Mouse (Mus musculus) heart, embryonic 12.5 days (tissue): ENCODE measurements around the gene Cmc2. TPM values are rescaled to one million over a fixed set of nuclear protein-coding genes. Genes with fewer than 3 reads are reported as not detected.

ENCODE experiments used
- ATAC-seq: fragments of 200-750 bp; cut with Nextera tagmentation; 2 replicates; pipeline ENCODE4 v1.8.0; 2017; ENCODE audit warnings: moderate TSS enrichment, moderate library complexity; ENCODE audit not compliant: insufficient number of reproducible peaks, low FRiP score
- H3K27ac ChIP-seq: fragments of 300-500 bp; sonication (generic); 2 replicates; pipeline ENCODE4 v1.5.1; 2016; ENCODE audit warnings: mild to moderate bottlenecking, moderate library complexity; ENCODE audit not compliant: poor library complexity, severe bottlenecking
- H3K27me3 ChIP-seq: fragments of 300-500 bp; sonication (generic); replicated peaks from 2 replicates; pipeline ENCODE4 v1.6.1; 2016; ENCODE audit warnings: mild to moderate bottlenecking, moderate library complexity
- H3K36me3 ChIP-seq: fragments of 300-500 bp; sonication (generic); 2 replicates; pipeline ENCODE4 v1.6.1; 2016; ENCODE audit warnings: mild to moderate bottlenecking, moderate library complexity
- H3K4me1 ChIP-seq: fragments of 300-500 bp; sonication (generic); replicated peaks from 2 replicates; pipeline ENCODE4 v1.6.1; 2016; ENCODE audit warnings: mild to moderate bottlenecking
- H3K4me2 ChIP-seq: fragments of 300-500 bp; sonication (generic); 2 replicates; pipeline ENCODE4 v1.6.1; 2016; ENCODE audit warnings: mild to moderate bottlenecking, moderate library complexity
- H3K4me3 ChIP-seq: fragments of 300-500 bp; sonication (generic); 2 replicates; pipeline ENCODE4 v1.5.1; 2016; ENCODE audit warnings: mild to moderate bottlenecking
- H3K9ac ChIP-seq: fragments of 300-500 bp; sonication (generic); 2 replicates; pipeline ENCODE4 v1.6.1; 2016; ENCODE audit warnings: mild to moderate bottlenecking, moderate library complexity
- H3K9me3 ChIP-seq: fragments of 300-500 bp; sonication (generic); replicated peaks from 2 replicates; pipeline ENCODE4 v1.6.1; 2016; ENCODE audit warnings: mild to moderate bottlenecking, moderate library complexity
- WGBS: fragments of 180-500 bp; shearing (Covaris S2); methylation state at CpG from one replicate; pipeline ENCODE4 v1.1.7; 2016; 5-methylcytosine and 5-hydroxymethylcytosine counted together
- polyA plus RNA-seq: library from polyadenylated mRNA; unstranded; fragments of >200 nt; fragmentation: Nextera tagmentation; extraction: Ambion mirVana; gene quantifications from 2 replicates; pipeline ENCODE4 v1.2.1, GENCODE M21; 2016

Gene Cmc2
- polyA plus RNA-seq, 1 experiment from 2014 or later = 112 TPM

GRCm38 (mm10) chr8:116873586-116873985, 47.7 kb downstream of the Cmc2 start:
- Histone ChIP-seq H3K9me3 (peaks cover 3% of the 10 kb centered on the region; the same call in 1 of the 2 replicates), H3K36me3 (no peaks in the 10 kb centered on the region), H3K9ac (no peak overlapping the region), H3K4me2 (no peak overlapping the region), H3K27me3 (no peaks in the 10 kb centered on the region), H3K27ac (no peak overlapping the region), H3K4me3 (no peak overlapping the region), H3K4me1 (no peaks in the 10 kb centered on the region)
- 74% methylated on average over 11 of the region's 11 CpGs for WGBS
- ATAC-seq = no peak

- Histone ChIP-seq H3K36me3 (no peaks in the 10 kb centered on the region), H3K9ac (no peak overlapping the region), H3K27me3 (no peaks in the 10 kb centered on the region), H3K4me3 (no peak overlapping the region), H3K27ac (no peak overlapping the region), H3K4me1 (no peaks in the 10 kb centered on the region), H3K4me2 (no peak overlapping the region), H3K9me3 (peaks cover 3% of the 10 kb centered on the region; the same call in 1 of the 2 replicates)
- 65% methylated on average over 2 of the region's 2 CpGs for WGBS
- ATAC-seq = no peak
Measured at GRCm38 (mm10) chr8:116872761-116873342, 48.4 kb downstream of the Cmc2 start.

- WGBS = 38% methylated on average over 4 of the region's 4 CpGs
- H3K4me2 ChIP-seq = no peak overlapping the region
- H3K4me3 ChIP-seq = no peak overlapping the region
- no peak for ATAC-seq
- no peaks in the 10 kb centered on the region for H3K36me3 ChIP-seq
- H3K27ac ChIP-seq = no peak overlapping the region
- H3K4me1 ChIP-seq = 0 out of 2 replicates have a peak, but pooled peaks cover under 1% of the 10 kb centered on the region
- no peak overlapping the region for H3K9ac ChIP-seq
- H3K27me3 ChIP-seq = peaks cover 17% of the 10 kb centered on the region
- no peaks in the 10 kb centered on the region for H3K9me3 ChIP-seq
Measured at GRCm38 (mm10) chr8:116868699-116869098, 52.6 kb downstream of the Cmc2 start.

- Histone ChIP-seq H3K27ac (no peak overlapping the region), H3K4me3 (no peak overlapping the region), H3K36me3 (no peaks in the 10 kb centered on the region), H3K9me3 (no peaks in the 10 kb centered on the region), H3K9ac (no peak overlapping the region), H3K4me1 (0 out of 2 replicates have a peak, but pooled peaks cover 6% of the 10 kb centered on the region), H3K4me2 (no peak overlapping the region), H3K27me3 (peaks cover 18% of the 10 kb centered on the region)
- WGBS = 65% methylated on average over 9 of the region's 9 CpGs
- no peak for ATAC-seq
Measured at GRCm38 (mm10) chr8:116867321-116867720, 53.9 kb downstream of the Cmc2 start.

GRCm38 (mm10) chr8:116866118-116866903, 54.9 kb downstream of the Cmc2 start:
- H3K4me2 ChIP-seq = no peak overlapping the region
- no peak for ATAC-seq
- no peak overlapping the region for H3K27ac ChIP-seq
- no peaks in the 10 kb centered on the region for H3K36me3 ChIP-seq
- H3K4me1 ChIP-seq = 0 out of 2 replicates have a peak, but pooled peaks cover 6% of the 10 kb centered on the region
- H3K4me3 ChIP-seq = no peak overlapping the region
- H3K9ac ChIP-seq = no peak overlapping the region
- 58% methylated on average over 13 of the region's 13 CpGs for WGBS
- H3K27me3 ChIP-seq = peaks cover 22% of the 10 kb centered on the region
- no peaks in the 10 kb centered on the region; the same call in 1 of the 2 replicates for H3K9me3 ChIP-seq

- Histone ChIP-seq H3K27me3 (peaks cover 22% of the 10 kb centered on the region), H3K4me2 (no peak overlapping the region), H3K27ac (no peak overlapping the region)
Measured at GRCm38 (mm10) chr8:116864514-116864913, 56.7 kb downstream of the Cmc2 start.

GRCm38 (mm10) chr8:116864022-116864387, 57.2 kb downstream of the Cmc2 start:
- H3K4me1 ChIP-seq = 0 out of 2 replicates have a peak, but pooled peaks cover 6% of the 10 kb centered on the region
- no peaks in the 10 kb centered on the region; the same call in 1 of the 2 replicates for H3K9me3 ChIP-seq
- no peaks in the 10 kb centered on the region for H3K36me3 ChIP-seq
- H3K9ac ChIP-seq = no peak overlapping the region
- 53% methylated on average over 9 of the region's 9 CpGs for WGBS
- H3K27ac ChIP-seq = no peak overlapping the region
- ATAC-seq = no peak
- peaks cover 22% of the 10 kb centered on the region for H3K27me3 ChIP-seq
- H3K4me3 ChIP-seq = no peak overlapping the region
- no peak overlapping the region for H3K4me2 ChIP-seq

More at GRCm38 (mm10) chr8:116864514-116864913, 56.7 kb downstream of the Cmc2 start:
- 80% methylated on average over 3 of the region's 3 CpGs for WGBS
- H3K36me3 ChIP-seq = no peaks in the 10 kb centered on the region
- no peak overlapping the region for H3K9ac ChIP-seq
- no peak overlapping the region for H3K4me3 ChIP-seq
- H3K9me3 ChIP-seq = no peaks in the 10 kb centered on the region; the same call in 1 of the 2 replicates
- 0 out of 2 replicates have a peak, but pooled peaks cover 6% of the 10 kb centered on the region for H3K4me1 ChIP-seq
- ATAC-seq = no peak

GRCm38 (mm10) chr8:116863357-116864021, 57.8 kb downstream of the Cmc2 start:
- Histone ChIP-seq H3K27me3 (peaks cover 22% of the 10 kb centered on the region), H3K9ac (peak overlapping the region; percentile 58), H3K4me1 (0 out of 2 replicates have a peak, but pooled peaks cover 6% of the 10 kb centered on the region), H3K4me3 (peak overlapping the region; percentile 44), H3K36me3 (no peaks in the 10 kb centered on the region), H3K27ac (no peak overlapping the region), H3K9me3 (no peaks in the 10 kb centered on the region; the same call in 1 of the 2 replicates), H3K4me2 (peak overlapping the region; percentile 75)
- ATAC-seq = peak; percentile 55; the same call in 1 of the 2 replicates
- 4% methylated on average over 30 of the region's 30 CpGs for WGBS

GRCm38 (mm10) chr8:116862191-116862590, 59.1 kb downstream of the Cmc2 start:
- H3K36me3 ChIP-seq = no peaks in the 10 kb centered on the region
- H3K4me3 ChIP-seq = no peak overlapping the region
- no peak for ATAC-seq
- peaks cover 2% of the 10 kb centered on the region; the same call in 1 of the 2 replicates for H3K9me3 ChIP-seq
- H3K27me3 ChIP-seq = peaks cover 22% of the 10 kb centered on the region
- H3K27ac ChIP-seq = no peak overlapping the region
- 0 out of 2 replicates have a peak, but pooled peaks cover 6% of the 10 kb centered on the region for H3K4me1 ChIP-seq
- 79% methylated on average over 4 of the region's 4 CpGs for WGBS
- H3K9ac ChIP-seq = no peak overlapping the region
- no peak overlapping the region for H3K4me2 ChIP-seq

GRCm38 (mm10) chr8:116852042-116852441, 69.2 kb downstream of the Cmc2 start:
- Histone ChIP-seq H3K36me3 (no peaks in the 10 kb centered on the region), H3K9me3 (peaks cover 3% of the 10 kb centered on the region; the same call in 1 of the 2 replicates), H3K27ac (no peak overlapping the region), H3K4me1 (no peaks in the 10 kb centered on the region), H3K4me3 (no peak overlapping the region), H3K9ac (no peak overlapping the region), H3K27me3 (no peaks in the 10 kb centered on the region), H3K4me2 (no peak overlapping the region)
- ATAC-seq = no peak
- 81% methylated on average over 11 of the region's 11 CpGs for WGBS

GRCm38 (mm10) chr8:116848042-116848441, 73.2 kb downstream of the Cmc2 start:
- no peak overlapping the region for H3K4me3 ChIP-seq
- H3K9me3 ChIP-seq = peaks cover 8% of the 10 kb centered on the region; the same call in 1 of the 2 replicates
- no peaks in the 10 kb centered on the region for H3K4me1 ChIP-seq
- H3K4me2 ChIP-seq = no peak overlapping the region
- ATAC-seq = no peak
- H3K9ac ChIP-seq = no peak overlapping the region
- no peaks in the 10 kb centered on the region for H3K27me3 ChIP-seq
- H3K27ac ChIP-seq = no peak overlapping the region
- H3K36me3 ChIP-seq = no peaks in the 10 kb centered on the region
- 76% methylated on average over 3 of the region's 3 CpGs for WGBS
